ENCODE assay signal across 9 mouse cellular contexts in genomic region chr1:90840250-90840649, GRCm38 (mm10). TPM values are rescaled to one million over a fixed set of nuclear protein-coding genes. Genes with fewer than 3 reads are reported as not detected.
DNase-seq lines count a peak whose midpoint lies in the region; ATAC-seq and TF ChIP-seq lines count a peak whose summit lies in the region.
"Had no signal": no experiment of that assay in that cellular context is flagged by ENCODE, and none has a peak within 500 bp of the region (broad histone marks: within the 10 kb centered on the region; RNA-seq: fewer than 3 reads in every experiment).

No protein-coding gene starts in this region.

- H3K4me3 ChIP-seq in limb, embryonic 14.5 days (replicated peaks; ENCODE audit: low read length), result peak overlapping the region; percentile 48; the same call in 1 of the 2 replicates
- H3K4me3 ChIP-seq: liver, embryonic 15.5 days had no signal

- DNase-seq in gastrocnemius, adult 18-20 months (ENCODE audit: low spot score), result peak; percentile 74
- no peak for DNase-seq in gastrocnemius, postnatal 36 days
- DNase-seq in adrenal gland, postnatal 14 days, result peak; percentile 57
- DNase-seq in frontal cortex, adult 2 months (ENCODE audit: extremely low spot score in 1 of 2, low spot score in 1 of 2), result peak; percentile 7 to 85
- peak; percentile 25 for DNase-seq in kidney, adult 9 months
- DNase-seq in limb, embryonic 14.5 days (ENCODE audit: low spot score), result peak; percentile 61
- peak; percentile 59 to 70 for DNase-seq in right cerebral cortex, adult 2 months (ENCODE audit: low spot score in 2 of 2)

- H3K9me3 ChIP-seq in limb, embryonic 14.5 days (ENCODE audit: control insufficient read depth, low read length), result no peaks in the 10 kb centered on the region
- H3K9me3 ChIP-seq: liver, embryonic 15.5 days had no signal

- H3K9ac ChIP-seq in limb, embryonic 14.5 days (ENCODE audit: low read depth, low read length, severe bottlenecking), result 0 out of 2 replicates have a peak overlapping the region, but pooled peaks have one; percentile 17
- H3K9ac ChIP-seq: liver, embryonic 15.5 days had no signal

- ATAC-seq in limb, embryonic 14.5 days (ENCODE audit: low FRiP score, low read depth), result no peak
- no peak for ATAC-seq in monocyte, adult 5-6 weeks (replicated peaks; ENCODE audit: insufficient number of reproducible peaks, low FRiP score, low TSS enrichment, poor library complexity, severe bottlenecking)

- H3K27ac ChIP-seq in limb, embryonic 14.5 days (replicated peaks; ENCODE audit: low read depth, low read length), result no peak overlapping the region
- H3K27ac ChIP-seq: liver, embryonic 15.5 days had no signal

- TF ChIP-seq POLR2A in limb, embryonic 14.5 days (IDR thresholded peaks at IDR 0.05; ENCODE audit: borderline replicate concordance, extremely low read depth, insufficient read depth, insufficient read length), result no peak

- H3K4me2 ChIP-seq in limb, embryonic 14.5 days (replicated peaks; ENCODE audit: low read depth, low read length, severe bottlenecking), result peak overlapping the region; percentile 68
- H3K4me2 ChIP-seq: liver, embryonic 15.5 days had no signal

- no peaks in the 10 kb centered on the region for H3K27me3 ChIP-seq in limb, embryonic 14.5 days (ENCODE audit: control insufficient read depth, insufficient read depth, low read length)
- H3K27me3 ChIP-seq: liver, embryonic 15.5 days had no signal

- H3K4me1 ChIP-seq in limb, embryonic 14.5 days (ENCODE audit: control insufficient read depth, insufficient read depth, low read length), result peaks cover 77% of the 10 kb centered on the region
- H3K4me1 ChIP-seq: liver, embryonic 15.5 days had no signal

- intact Hi-C loops in gastrocnemius, postnatal 36 days (cut with DNase I), result loop anchor here (2.0 kb wide), 1 partner anchor 189 kb away; no protein-coding TSS in a partner anchor

- 7% methylated on average over 4 of the region's 4 CpGs for WGBS in limb, embryonic 14.5 days

- H3K36me3 ChIP-seq in limb, embryonic 14.5 days (ENCODE audit: control insufficient read depth, insufficient read depth, low read length), result no peaks in the 10 kb centered on the region
- H3K36me3 ChIP-seq: liver, embryonic 15.5 days had no signal

RNA-seq across cellular contexts. Expression of gene Col6a3, which starts 3.5 kb away (rescaled TPM):
- 10 to 100 TPM; 24.8 to 30.5 TPM for total RNA-seq in gastrocnemius, adult 18-20 months (2021)
- 10 to 100 TPM; 63.2 to 73.4 TPM for total RNA-seq in gastrocnemius, postnatal 36 days (2021)
- 70.2 and 82.4 TPM in 2 replicates for total RNA-seq in adrenal gland, postnatal 14 days (2021)
- polyA plus RNA-seq in frontal cortex, adult 2 months (2012; rRNA removed), result 1.5 and 2.2 TPM in 2 replicates
- polyA plus RNA-seq in limb, embryonic 14.5 days (2012; rRNA removed), result 291 and 326 TPM in 2 replicates
- polyA plus RNA-seq in limb, embryonic 14.5 days (2014; fragmentation: Nextera tagmentation; extraction: Ambion mirVana), result 204 and 224 TPM in 2 replicates
- not detected in 3 replicates for total RNA-seq in monocyte, adult 5-6 weeks (2017)

Comparison
In these comparisons a context has a peak if more than half of its experiments do, and no peak if none do; other contexts are left out.
1. DNase-seq: peak in gastrocnemius, adult 18-20 months (single experiment), adrenal gland, postnatal 14 days (single experiment), frontal cortex, adult 2 months (2 of 2), kidney, adult 9 months (single experiment), limb, embryonic 14.5 days (single experiment) and right cerebral cortex, adult 2 months (2 of 2); none in gastrocnemius, postnatal 36 days (0 of 2).
2. RNA of gene Col6a3, which starts 3.5 kb away (total RNA-seq): 63.2 to 73.4 TPM in gastrocnemius, postnatal 36 days, 70.2 to 82.4 TPM in adrenal gland, postnatal 14 days and 24.8 to 30.5 TPM in gastrocnemius, adult 18-20 months; not detected in monocyte, adult 5-6 weeks; every median in the first group is over 10 times any median in the second.